Mouse (Mus musculus) testis, adult 2 months (tissue): ENCODE measurements around the gene Tnfsf11.

Experiments
- CTCF ChIP-seq: fragments of 200-500 bp; IDR thresholded peaks from 2 replicates; pipeline ENCODE4 v1.5.1; 2012; ENCODE audit warnings: low read depth, mild to moderate bottlenecking, inconsistent platforms, low read length, moderate library complexity; ENCODE audit not compliant: control insufficient read depth, insufficient read depth, insufficient replicate concordance
- POLR2A ChIP-seq: fragments of 200-500 bp; IDR thresholded peaks from 2 replicates; pipeline ENCODE4 v1.6.1; 2012; ENCODE audit warnings: low read depth, mild to moderate bottlenecking, inconsistent platforms, low read length, moderate library complexity; ENCODE audit not compliant: control insufficient read depth

DNA sequence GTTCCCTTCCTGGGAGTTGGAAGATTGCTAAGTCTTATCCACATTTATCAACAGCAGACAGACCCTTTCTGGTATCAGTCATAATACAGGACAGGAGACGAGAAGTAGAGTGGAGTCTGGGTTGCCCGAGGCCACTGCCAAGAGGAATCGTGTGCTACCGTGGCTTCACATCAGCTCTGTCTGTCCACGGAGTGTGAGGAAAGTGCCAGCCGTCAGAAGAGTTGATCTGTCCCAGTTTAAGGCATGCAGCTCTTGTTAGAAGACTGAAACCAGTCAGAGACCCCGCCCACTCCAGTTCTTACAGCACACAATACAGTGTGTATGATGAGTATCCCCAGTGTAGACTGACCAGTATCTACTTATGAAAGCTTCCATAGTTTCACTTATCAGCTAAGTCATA lies 45.2 kb downstream of the Tnfsf11 start:
- no peak for TF ChIP-seq CTCF
- TF ChIP-seq POLR2A = no peak
